ENCODE assay signal across 17 mouse cellular contexts in the genomic region with DNA sequence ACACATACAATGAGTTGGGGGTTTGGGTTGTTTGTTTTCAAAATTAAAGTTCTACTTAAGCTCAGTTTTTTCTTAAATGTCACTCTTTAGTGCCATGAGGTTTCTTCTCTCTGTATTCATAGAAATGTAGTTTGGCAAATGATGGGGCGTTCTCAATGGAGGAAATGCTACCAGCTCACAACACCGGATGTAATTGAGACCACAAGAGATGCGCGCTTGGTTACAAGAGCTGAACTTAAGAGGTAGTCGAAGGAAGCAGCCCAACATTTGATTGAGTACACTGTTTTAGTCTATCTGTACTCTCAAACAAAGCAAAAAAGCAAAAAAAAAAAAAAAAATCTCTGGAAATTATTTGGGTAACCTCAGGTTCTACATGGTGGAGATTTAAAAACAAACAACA. TPM values are rescaled to one million over a fixed set of nuclear protein-coding genes. Genes with fewer than 3 reads are reported as not detected.
DNase-seq lines count a peak whose midpoint lies in the region; ATAC-seq and TF ChIP-seq lines count a peak whose summit lies in the region.
"Had no signal": no experiment of that assay in that cellular context is flagged by ENCODE, and none has a peak within 500 bp of the region (broad histone marks: within the 10 kb centered on the region; RNA-seq: fewer than 3 reads in every experiment).

No protein-coding gene starts in this region.

- H3K36me3 ChIP-seq in midbrain, embryonic 15.5 days (replicated peaks): no peaks in the 10 kb centered on the region
- H3K36me3 ChIP-seq: lung, embryonic 15.5 days; neural tube, embryonic 13.5 days; stomach, embryonic 15.5 days had no signal

- H3K9ac ChIP-seq in midbrain, embryonic 15.5 days: no peak overlapping the region
- H3K9ac ChIP-seq: lung, embryonic 15.5 days; neural tube, embryonic 13.5 days; stomach, embryonic 15.5 days had no signal

- peak; percentile 33 to 40 for DNase-seq in B cell, adult 2 months
- peak; percentile 84 for DNase-seq in thymus, postnatal 0 days (ENCODE audit: low spot score)
- DNase-seq in cerebellum, adult 9-10 months: no peak
- DNase-seq in lung, adult 2 months: no peak
- DNase-seq: adrenal gland, adult 2 months; cerebellum, adult 18-20 months; layer of hippocampus, adult 9-11 months had no signal

- no peaks in the 10 kb centered on the region for H3K4me1 ChIP-seq in midbrain, embryonic 15.5 days
- peaks cover 31% of the 10 kb centered on the region for H3K4me1 ChIP-seq in lung, adult 2 months (ENCODE audit: control insufficient read depth, insufficient read depth, low read length)

- no peak for TF ChIP-seq POLR2A in lung, adult 2 months (IDR thresholded peaks at IDR 0.05; ENCODE audit: borderline replicate concordance, extremely low read depth, low read depth, low read length)

- H3K27me3 ChIP-seq in midbrain, embryonic 15.5 days (replicated peaks): no peaks in the 10 kb centered on the region
- H3K27me3 ChIP-seq: lung, embryonic 15.5 days; megakaryocyte, embryonic 14.5 days; neural tube, embryonic 13.5 days; stomach, embryonic 15.5 days had no signal

- no peaks in the 10 kb centered on the region for H3K9me3 ChIP-seq in midbrain, embryonic 15.5 days
- H3K9me3 ChIP-seq: lung, embryonic 15.5 days; megakaryocyte, embryonic 14.5 days; neural tube, embryonic 13.5 days; stomach, embryonic 15.5 days had no signal

- no peak overlapping the region for H3K27ac ChIP-seq in midbrain, embryonic 15.5 days
- H3K27ac ChIP-seq: neural tube, embryonic 13.5 days; stomach, embryonic 15.5 days had no signal

- TF ChIP-seq CTCF in lung, adult 2 months (IDR thresholded peaks at IDR 0.05; ENCODE audit: insufficient read depth, low read length): no peak

- no peak overlapping the region for H3K4me2 ChIP-seq in midbrain, embryonic 15.5 days
- H3K4me2 ChIP-seq: heart, embryonic 11.5 days; liver, embryonic 11.5 days; lung, embryonic 15.5 days; neural tube, embryonic 13.5 days; stomach, embryonic 15.5 days had no signal

- 86% methylated on average over 5 of the region's 5 CpGs for WGBS in midbrain, embryonic 15.5 days
- 55% methylated on average over 5 of the region's 5 CpGs for WGBS in lung, adult 2 months

- H3K4me3 ChIP-seq in midbrain, embryonic 15.5 days: no peak overlapping the region
- H3K4me3 ChIP-seq in lung, adult 2 months (replicated peaks; ENCODE audit: extremely low read depth, low read depth, low read length): no peak overlapping the region
- H3K4me3 ChIP-seq: lung, embryonic 15.5 days; megakaryocyte, embryonic 14.5 days; neural tube, embryonic 13.5 days; stomach, embryonic 15.5 days had no signal

- ATAC-seq in CD4-positive, CD25-positive, alpha-beta regulatory T cell, adult 4 months: peak; percentile 92
- peak; percentile 34 to 50; a peak in 1 of 4 replicates for ATAC-seq in hematopoietic stem cell, adult 5-6 weeks (replicated peaks in 1 of 2; ENCODE audit: insufficient read depth in 1 of 2, low FRiP score in 2 of 2, low TSS enrichment in 1 of 2, low read depth in 1 of 2, poor library complexity in 2 of 2, severe bottlenecking in 2 of 2)
- no peak for ATAC-seq in midbrain, embryonic 15.5 days (replicated peaks)
- ATAC-seq: forebrain, embryonic 16.5 days had no signal

RNA-seq across cellular contexts. Expression of a gene that starts 58.9 kb away (rescaled TPM):
- polyA plus RNA-seq in CD4-positive, CD25-positive, alpha-beta regulatory T cell, adult 4 months (2017; shearing (Covaris generic)): 10 to 100 TPM; 10.6 to 21.7 TPM
- 19.8 and 20.6 TPM in 2 replicates for total RNA-seq in hematopoietic stem cell, adult 5-6 weeks (2017)
- polyA plus RNA-seq in thymus, postnatal 0 days (2015; fragmentation: Nextera tagmentation; extraction: Ambion mirVana): 76.9 and 79.0 TPM in 2 replicates
- 50.5 and 50.9 TPM in 2 replicates for polyA plus RNA-seq in midbrain, embryonic 15.5 days (2015; fragmentation: Nextera tagmentation; extraction: Ambion mirVana)
- polyA plus RNA-seq in lung, adult 2 months (2012; rRNA removed): 252 and 262 TPM in 2 replicates

Comparison
In these comparisons a context has a peak if more than half of its experiments do, and no peak if none do; other contexts are left out.
1. DNase-seq: peak in B cell, adult 2 months (2 of 2) and thymus, postnatal 0 days (single experiment); none in cerebellum, adult 9-10 months (single experiment) and lung, adult 2 months (single experiment).